Mouse (Mus musculus): ENCODE measurements around the gene Alox5ap. TPM values are rescaled to one million over a fixed set of nuclear protein-coding genes. Genes with fewer than 3 reads are reported as not detected.

Alox5ap gene
- total RNA-seq, 2 experiments from 2014 or later: 8.1 to 11.7 TPM

DNA sequence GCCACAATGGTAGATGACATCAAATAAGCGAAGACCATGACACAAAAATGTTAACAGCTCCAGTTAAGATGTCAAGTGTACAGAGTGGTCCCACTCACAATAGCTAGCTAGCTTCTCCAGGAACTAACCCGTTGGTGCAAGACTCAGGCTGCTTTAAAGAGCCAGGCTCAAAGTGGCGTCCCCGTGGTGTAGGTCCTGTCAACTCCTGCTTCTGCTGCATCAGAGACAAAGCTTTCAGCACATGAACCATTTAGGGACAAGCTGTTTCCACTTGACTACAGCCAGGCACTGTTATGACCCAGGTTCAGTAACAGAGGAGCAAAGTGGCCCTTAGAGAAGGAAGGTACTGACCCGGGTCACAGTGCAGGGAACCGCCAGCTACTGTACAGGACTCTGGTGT is 32.2 kb downstream of the Alox5ap start:
- intact Hi-C loops (cut with DNase I): no loop called here
- no peak for DNase-seq (ENCODE audit: low spot score in 2 of 2)

DNA sequence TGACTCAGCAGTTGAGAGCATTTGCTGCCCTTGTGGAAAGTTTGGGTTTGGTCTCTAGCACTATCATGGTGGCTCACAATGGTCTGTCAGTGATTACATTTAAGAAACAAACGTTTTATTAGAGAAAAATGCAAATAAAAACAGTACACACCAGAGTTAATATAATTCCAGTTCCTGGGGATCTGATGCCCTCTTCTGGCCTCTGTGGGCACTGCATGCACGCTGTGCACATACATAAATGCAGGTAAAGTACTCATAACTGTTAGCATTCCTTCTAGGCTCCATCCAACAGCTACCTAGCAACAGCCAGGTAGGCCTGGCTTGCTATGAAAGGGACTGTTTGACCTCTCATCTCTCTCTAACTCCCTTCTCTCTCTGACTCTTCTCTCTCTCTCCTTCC is 32.9 kb downstream of the Alox5ap start:
- intact Hi-C loops (cut with DNase I): no loop called here

DNA sequence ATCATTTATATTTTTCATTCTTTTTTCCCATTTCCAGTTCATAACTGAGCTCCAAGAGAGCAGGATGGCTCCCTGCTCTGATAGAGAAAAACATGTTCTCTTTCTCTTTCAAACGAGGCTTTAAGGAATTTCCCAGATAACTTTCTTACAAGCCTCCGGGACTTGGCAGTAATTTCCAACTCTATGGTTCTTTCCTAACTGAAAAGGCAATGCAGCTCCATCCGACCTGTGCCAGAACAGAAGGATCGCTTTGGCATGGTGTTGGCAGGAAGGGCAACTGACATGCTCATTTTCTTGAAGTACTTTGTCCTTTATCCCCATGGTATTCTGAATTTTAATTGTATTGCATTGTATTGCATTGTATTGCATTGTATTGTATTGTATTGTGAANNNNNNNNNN is 33.7 kb downstream of the Alox5ap start:
- DNase-seq (ENCODE audit: low spot score in 2 of 2): no peak
- intact Hi-C loops (cut with DNase I): no loop called here

More for the DNA sequence above, 32.9 kb downstream of the Alox5ap start:
- DNase-seq (ENCODE audit: low spot score in 2 of 2): no peak

DNA sequence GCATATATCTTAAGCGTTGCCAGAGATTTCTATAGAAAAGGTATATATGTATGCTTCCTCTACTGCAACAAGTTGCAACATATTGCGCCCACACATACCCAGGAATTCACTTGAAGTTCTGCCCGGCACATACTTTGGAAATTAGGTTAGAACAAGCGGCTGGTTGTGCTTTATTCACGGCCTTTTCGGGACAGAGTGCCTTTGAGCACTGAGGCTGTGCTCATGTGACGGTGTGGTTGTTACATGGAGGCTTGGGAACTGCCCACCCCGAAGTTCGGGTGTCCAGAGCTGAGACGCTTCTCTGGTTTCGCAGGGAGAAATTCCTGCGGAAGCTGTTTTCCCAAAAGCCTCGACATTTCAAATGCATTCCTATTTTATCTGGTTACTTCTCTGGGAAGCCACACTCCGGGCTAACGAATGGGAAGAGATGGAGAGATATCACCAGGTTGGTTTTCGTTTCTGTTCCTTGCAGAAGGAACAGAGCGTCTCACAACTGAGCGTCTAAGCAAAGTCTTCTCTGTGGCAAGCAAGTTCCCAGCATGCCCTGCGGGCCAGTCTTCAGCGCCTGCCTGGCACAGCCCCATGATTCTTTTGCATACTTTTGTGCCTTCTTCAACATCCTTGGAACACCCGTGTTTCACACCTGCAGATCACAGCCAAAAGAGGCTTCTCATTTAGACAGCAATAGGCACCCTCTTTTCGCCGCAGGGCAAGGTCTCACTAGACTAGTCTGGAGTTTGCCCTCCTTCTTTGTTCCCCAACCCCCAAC is 48.5 kb downstream of the Alox5ap start:
- DNase-seq (ENCODE audit: low spot score in 2 of 2): peak; percentile 64 to 76
- intact Hi-C loops (cut with DNase I): no loop called here

DNA sequence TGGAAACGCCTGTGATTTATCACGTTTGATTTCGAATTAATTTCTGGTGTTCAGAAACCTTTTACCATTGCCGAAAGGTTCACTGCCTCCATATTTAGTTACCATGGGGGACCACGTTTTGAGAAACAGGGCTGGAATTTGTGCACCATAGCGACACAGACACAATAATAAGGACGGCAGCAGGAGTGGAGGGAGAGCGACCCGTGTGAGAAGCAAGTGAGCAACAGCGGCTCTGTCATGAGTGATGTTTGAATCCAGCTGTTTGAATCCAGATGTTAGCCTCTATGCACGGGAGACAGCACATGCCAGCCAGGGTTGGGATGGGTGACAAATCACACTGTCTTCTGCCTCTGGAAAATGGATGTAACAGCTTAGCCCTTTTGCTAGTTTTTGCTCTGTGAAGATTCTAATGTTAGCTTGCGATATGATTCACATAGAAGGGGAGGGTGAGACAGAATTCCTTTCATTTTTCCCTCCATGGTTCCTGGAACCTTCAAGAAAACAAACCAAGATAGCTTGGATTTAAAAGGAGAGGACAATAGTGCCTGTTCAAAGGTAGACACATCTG is 50.0 kb downstream of the Alox5ap start:
- intact Hi-C loops (cut with DNase I): no loop called here
- no peak for DNase-seq (ENCODE audit: low spot score in 2 of 2)

DNA sequence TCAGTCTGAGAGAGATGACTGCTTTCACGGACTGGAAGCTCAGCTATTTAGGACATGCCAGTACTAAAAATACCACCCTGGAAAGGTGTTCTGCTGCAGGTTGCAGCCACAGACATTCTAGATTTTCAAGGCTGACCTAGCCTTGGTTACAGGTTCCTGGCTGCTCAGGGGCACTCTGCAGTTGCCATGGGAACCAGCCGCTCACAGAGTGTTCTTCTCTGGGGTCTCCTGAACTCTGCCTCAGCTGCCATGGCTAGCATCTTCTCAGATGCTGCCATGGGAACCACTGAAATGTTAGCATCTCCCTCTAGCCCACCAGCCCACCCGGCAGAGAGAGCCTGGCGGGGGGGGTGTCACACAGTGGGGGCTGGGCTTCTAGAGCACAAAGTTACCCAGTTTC is 52.4 kb downstream of the Alox5ap start:
- no peak for DNase-seq (ENCODE audit: low spot score in 2 of 2)
- intact Hi-C loops (cut with DNase I): no loop called here

DNA sequence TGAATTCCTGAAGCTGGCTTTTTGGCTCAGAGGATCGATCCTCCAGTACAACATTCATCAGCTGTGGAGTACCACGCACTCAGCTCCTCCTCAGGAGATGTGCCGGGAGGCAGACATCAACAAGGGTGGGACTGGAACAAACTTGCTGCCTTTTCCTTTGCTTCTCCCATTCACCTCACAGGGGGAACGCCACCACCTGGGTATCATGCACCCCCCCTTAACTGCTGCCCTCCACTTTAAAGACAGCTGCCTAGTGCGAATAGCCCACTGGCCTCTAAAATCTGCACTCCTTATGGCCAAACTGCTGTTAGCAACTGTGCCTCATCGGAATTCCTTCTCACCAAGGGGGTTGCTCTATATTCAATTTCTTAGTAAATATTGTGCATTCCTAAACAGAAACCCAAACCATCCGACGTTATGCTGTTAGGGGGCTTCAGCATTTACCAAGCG is 55.3 kb downstream of the Alox5ap start:
- DNase-seq (ENCODE audit: low spot score in 2 of 2): no peak
- intact Hi-C loops (cut with DNase I): no loop called here

DNA sequence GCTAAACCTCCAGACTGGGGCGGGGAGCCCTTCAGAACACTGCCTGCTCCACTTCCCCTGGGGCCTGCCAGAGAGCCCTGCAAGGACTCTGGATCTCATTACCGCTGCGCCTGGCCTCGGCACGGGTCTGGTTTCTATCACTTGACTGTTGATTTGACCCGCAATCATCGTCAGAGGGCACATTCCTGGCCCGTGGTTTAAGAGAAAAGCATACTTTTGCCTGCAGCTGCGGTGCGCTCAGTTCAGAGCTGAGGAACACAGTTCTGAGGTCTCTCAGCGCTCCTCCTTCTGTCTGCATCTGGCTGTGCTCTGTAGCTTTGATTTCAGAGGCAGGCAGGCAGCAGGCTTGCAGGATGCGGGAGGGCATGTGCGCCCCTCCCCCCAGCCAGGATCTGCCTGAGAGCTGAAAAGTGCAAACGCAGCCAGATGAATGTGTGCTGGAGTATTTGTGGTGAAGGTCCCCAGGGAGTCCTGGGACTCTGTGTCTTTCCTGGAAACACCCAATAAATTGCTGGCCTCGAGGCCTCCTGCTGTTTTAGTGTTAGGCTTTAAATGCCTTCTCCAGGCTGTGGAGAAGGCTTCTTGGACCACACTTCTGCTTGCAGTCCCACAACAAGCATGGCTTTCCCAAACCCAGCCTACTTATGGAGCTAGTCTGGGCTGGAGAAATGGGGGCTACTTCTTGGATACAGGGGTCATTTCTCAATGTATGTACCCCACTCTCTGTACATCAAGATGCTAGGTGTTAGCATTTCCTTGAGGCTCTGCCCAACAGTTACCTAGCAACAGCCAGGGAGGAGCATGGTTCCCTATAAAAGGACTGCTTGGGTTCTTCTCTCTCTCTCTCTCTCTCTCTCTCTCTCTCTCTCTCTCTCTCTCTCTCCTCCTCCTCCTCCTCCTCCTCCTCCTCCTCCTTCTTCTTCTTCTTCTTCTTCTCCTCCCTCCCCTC is 56.2 kb downstream of the Alox5ap start:
- intact Hi-C loops (cut with DNase I): no loop called here
- DNase-seq (ENCODE audit: low spot score in 2 of 2): peak; percentile 77 to 89

DNA sequence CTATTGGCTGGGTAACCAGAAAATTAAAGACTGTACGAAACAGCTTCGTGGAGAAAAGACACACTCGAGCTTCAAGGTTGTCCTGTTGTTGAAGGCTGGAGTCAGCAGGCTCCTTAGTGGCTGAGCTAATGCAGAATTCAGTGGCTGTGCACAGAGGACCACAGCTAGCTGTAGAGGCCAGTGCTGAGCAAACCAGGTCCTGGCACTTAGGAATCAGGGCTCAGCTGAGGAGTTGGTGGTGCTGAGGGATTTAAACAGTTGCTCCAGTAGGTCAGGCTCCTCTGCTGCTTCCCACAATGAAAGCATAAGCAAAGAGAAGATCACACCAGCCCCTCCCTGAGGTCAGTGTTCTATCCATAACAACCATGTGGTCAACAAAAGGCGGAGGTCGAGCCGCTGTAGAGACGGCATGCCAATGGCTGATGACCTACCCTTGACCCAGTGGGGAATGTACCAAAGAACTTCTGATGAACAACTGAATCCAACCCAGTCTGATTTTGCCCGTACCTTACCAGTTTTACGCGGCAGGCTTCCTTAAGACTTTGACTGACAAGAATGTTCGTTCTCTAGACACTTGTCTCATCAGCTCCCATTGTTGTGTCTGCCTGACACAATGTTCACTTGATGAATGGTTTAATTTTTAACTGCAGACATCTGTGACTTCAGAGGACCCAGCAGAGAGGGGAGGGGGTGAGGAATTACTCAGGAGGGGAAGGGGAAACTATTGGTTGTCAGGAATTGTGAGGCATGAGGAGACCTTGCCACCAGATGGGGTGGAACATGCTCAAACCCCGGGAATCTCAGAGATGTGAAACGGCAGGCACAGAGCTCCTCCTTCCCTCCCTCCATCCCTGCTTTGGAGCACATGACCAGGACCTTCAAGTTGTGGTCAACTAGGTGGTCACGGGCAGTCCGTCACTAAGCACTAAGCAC is 57.6 kb downstream of the Alox5ap start:
- intact Hi-C loops (cut with DNase I): no loop called here

DNA sequence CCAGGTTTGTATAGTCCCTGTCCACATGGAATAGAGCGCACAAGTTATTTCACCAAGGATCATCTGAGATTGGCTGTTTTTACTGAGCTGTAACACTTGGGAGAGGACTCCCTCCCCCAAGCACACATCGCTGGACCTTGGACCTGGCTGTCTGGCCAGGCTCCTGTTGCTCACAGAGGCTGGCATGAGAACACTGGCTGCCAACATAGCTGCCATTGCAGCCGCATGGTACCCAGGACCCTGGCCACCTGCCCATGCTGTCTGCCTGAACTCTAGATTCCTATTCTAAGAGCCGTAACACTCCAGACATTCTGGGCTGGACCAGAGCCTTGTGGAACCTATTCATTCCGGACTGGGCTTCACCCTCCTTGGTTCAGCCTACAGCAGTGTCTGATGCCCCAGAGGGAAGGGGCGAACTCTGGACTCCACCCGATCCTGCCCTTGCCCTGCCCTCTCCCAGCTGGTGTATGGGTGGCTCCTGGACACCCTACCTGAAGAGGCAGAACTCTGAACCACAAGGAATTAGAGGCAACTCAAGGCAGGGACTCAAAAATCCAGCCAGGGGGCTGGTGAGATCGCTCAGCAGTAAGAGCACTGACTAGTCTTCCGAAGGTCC is 58.5 kb downstream of the Alox5ap start:
- intact Hi-C loops (cut with DNase I): no loop called here

More for the DNA sequence above, 57.6 kb downstream of the Alox5ap start:
- no peak for DNase-seq (ENCODE audit: low spot score in 2 of 2)

DNA sequence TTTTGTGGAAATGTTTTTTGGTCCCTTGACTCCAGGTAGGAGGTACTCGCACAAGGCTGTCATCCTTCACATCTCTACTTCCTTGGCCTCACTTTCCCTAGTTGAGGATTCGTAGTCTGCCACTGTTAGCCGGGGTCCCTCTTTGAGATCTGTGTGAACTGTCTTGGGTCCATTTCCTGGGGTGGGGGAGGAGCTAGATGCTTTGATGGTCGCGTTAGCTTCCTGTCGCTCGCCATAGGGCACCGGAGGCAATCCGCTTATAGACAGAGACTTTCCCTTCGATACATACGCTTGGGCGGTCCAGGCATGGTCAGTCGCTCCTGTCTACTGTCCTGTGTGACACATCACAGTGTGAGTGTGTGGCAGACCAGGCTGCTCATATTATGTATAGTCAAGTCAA is 60.2 kb downstream of the Alox5ap start:
- DNase-seq (ENCODE audit: low spot score in 2 of 2): no peak
- intact Hi-C loops (cut with DNase I): no loop called here

More for the DNA sequence above, 58.5 kb downstream of the Alox5ap start:
- no peak for DNase-seq (ENCODE audit: low spot score in 2 of 2)

DNA sequence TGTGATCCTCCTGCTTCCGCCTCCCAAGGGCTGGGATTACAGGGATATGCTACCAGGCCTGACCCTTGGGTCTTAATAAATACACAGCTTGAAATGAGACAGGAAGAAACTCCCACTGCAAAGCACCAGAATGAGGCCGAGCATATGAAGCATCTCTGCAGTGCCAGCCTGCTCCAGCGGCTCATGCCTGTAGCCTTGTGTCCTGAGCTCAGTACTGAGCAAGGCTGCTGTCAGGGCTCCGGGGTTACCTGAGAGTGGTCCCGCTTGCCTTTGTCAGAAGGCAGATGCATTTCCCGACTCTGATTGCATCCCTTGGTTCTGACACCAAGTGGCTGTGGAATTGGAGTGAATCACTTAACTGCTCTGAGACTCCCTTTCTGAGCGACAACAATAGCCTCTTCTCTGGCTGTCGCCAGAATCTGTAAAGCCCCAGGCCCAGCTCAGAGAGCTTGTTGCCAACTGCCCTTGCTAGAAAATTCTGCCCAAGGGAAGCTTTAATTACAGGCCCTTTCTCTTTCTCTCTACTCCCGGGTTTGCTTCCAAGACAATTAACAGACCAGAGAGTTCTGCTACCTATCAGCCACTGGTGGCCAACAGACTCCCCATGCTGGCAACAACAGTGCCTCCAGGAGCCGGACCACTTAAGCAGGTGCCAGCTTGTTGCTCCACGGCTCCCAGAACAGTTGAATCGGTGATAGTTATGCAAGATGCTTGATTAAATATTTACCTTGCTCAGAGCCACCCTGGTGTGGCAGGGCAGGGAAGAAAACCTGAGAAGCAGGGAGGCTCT is 64.7 kb downstream of the Alox5ap start:
- intact Hi-C loops (cut with DNase I): no loop called here
- no peak for DNase-seq (ENCODE audit: low spot score in 2 of 2)

DNA sequence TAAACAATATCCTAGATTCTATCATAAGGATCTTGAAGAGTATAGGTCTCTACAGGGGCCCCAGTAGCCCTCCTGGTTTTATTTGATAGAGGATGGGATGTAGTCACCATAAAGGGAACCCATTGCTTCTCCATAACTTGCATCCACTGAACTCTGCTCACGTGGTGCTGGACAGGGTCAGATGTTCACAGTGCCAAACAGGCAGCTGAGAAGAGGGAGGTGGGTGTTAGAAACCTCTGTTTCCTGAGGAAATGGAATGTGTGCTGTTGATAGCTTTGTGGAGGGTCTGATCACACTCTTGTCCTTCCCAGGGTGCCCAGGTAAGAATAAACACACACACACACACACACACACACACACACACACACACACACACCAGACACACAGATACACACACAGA is 66.0 kb downstream of the Alox5ap start:
- DNase-seq (ENCODE audit: low spot score in 2 of 2): no peak
- intact Hi-C loops (cut with DNase I): no loop called here

DNA sequence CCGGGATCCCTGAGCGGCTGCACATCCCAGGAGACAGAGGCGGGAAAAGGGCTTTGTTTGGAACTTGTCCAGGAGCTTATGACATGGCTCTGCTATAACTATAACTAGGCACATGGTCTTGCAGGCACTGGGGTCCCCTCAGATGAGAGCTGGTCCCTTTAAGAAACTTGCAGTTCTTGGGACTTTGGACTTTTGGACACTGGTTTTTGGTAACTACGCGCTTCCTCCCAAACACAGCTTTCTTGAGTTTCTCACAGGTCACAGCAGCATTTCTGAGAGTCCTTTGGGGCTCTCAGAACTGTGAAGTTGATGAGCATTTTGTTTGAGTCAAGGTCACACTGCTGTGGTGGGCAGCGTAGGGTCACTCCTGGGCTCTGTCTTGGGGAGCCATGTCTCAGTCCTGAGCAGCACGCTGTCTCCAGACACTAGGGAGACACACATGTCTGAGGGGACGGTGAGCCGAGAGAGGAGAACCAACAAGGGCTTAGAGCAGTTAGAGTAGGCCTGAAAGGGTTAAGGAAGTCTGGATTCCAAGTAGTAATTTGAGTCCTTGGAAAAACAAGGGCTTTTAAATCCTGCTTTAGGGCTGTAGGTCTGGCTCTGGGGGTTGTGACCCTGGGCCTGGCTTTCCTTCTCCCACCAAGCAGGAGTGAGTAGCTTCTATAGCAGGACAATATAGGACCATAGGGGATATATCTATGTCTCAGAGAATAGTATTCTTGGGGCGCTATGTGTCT is 67.0 kb downstream of the Alox5ap start:
- intact Hi-C loops (cut with DNase I): no loop called here
- DNase-seq (ENCODE audit: low spot score in 2 of 2): no peak

DNA sequence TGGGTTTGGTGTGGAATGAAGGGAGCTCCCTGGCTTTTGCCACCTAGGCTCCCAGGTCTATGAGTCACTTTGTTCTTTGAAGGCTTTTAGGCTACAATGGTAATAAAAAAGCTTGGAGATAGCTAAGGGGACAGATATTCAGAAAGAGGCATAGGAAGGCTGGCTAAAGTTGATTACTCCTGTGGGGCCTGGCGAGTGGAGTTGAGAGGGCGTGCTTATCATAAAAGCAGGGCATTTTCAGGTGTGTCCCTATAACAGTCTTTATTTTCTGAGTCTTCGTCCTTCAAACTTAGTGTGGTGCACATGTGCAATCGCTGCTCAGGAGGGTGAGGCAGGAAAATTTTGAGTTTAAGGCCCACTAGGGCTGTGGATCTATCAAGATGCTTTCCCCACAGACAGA is 68.2 kb downstream of the Alox5ap start:
- intact Hi-C loops (cut with DNase I): no loop called here

DNA sequence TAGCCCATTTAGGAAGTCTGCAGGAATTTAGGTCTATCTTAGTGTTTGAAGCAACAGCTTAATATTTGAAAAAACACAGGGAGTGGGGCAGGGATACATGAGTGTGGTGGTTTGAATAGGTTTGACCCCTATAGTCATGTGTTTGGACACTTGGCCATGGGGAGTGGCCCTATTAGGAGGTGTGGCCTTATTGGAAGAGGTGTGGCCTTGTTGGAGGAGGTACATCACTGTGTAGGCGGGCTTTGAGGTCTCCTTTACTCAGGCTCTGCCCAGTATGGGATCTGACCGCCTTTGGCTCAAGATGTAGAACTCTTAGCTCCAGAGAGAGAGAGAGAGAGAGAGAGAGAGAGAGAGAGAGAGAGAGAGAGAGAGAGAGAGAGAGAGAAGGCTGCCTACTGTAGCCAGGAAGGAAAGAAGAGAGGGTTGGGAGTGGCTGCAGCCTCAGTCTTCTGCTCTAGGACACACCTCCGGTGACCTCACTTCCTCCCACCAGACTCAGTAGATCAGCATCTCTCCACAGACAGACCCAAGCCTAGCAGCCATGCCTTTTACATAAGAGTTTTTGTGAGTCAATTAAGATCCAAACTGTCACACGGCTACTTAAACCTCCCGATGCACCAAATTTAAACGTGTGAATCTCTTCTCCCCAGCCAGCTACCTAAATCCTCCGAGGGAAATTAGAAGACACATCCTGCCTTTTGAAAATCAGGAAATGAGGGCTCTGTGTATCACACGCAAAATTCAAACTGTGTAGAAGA is 69.6 kb downstream of the Alox5ap start:
- DNase-seq (ENCODE audit: low spot score in 2 of 2): peak; percentile 43 to 69
- intact Hi-C loops (cut with DNase I): no loop called here

More for the DNA sequence above, 68.2 kb downstream of the Alox5ap start:
- DNase-seq (ENCODE audit: low spot score in 2 of 2): no peak

All from left cerebral cortex, postnatal 14 days (tissue).